Mouse (Mus musculus) T-helper 1 cell (primary cell): ENCODE measurements around the gene Scml4.

ENCODE experiments used
- in situ Hi-C: fragments of 300-600 bp; cut with MboI, MseI; formaldehyde crosslinking; loops from one replicate; pipeline ENCODE4 v1.15.1; 2025; ENCODE audit warnings: high pct_unique_total_duplicates

Gene Scml4

DNA sequence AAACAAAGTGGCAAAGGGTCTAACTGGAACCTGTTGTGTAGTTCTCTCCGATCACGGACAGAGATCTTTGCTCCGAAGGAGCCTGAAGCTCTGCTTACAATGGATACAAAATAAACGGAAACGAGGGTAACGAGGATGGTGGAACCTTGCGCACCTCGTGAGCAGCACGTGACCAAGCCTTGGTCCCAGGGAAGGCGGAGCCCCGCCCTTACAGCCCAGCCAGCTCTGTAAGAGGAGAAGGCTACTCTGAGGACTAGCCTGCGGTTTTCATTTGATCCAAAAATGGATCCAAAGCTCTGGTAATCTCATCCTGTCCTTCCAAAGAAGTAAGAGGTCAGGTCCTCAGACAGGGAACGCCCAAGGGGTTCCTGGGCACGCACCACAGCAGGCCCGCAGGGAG is 128.5 kb downstream of the Scml4 start:
- in situ Hi-C loops: no loop called here

DNA sequence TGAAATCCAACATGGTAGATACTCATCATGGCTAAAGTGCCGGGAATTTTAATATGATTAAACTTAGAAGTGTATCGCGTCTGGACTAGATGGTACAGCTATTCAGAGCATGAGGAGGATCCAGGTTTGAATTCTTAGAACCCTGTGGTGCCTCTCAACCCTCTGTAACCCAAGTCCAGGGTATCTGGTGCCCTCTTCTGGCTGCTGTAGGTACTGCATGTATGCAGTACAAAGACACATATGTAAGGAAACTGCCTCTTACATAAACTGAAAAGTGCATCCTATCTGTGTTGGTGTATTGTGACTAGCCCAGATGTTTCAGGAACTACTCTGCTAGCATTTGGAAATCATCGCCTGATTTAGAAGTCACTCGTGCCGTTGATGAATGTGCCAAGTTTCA is 129.7 kb downstream of the Scml4 start:
- in situ Hi-C loops: no loop called here

DNA sequence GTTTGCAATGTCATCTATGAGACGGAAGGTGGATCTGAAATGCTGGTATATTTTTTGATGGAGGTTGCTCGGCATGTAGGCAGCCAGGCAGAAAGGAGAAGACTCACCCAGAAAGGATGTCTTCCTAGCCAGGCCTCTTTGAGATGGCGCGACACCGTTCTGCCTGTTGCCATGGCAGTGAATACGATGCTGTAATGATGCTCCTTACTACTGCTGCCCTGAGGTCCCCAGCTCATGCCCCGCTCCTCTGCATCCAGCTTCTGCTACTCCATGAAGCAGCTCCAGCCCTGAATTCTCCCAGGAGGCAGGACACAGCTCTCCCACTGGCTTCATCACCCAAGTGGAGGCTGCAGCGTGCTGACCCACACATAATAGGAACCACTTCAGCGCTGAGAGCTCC is 130.8 kb downstream of the Scml4 start:
- in situ Hi-C loops: no loop called here

DNA sequence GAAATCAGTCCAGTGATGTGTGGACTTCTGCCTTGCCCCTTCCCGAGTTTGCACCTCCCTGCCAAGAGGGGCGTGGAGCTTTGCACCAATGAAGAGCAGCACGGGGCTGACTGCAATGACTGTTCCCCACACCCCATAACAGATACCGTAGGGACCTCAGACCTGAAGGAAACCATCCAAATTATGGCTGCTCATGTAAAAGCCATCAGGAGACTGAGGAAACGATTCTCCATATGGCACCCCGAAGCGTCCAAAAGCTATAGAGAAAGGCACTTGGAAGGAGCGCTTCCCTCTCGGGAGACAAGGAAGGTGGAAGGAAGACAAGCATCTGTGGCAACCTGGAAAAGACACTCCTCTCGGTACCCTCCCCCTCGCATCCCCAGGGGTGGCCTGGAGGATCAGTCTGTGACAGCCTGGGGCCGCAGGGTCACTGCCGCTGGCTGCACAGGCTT is 134.2 kb downstream of the Scml4 start:
- in situ Hi-C loops: no loop called here

DNA sequence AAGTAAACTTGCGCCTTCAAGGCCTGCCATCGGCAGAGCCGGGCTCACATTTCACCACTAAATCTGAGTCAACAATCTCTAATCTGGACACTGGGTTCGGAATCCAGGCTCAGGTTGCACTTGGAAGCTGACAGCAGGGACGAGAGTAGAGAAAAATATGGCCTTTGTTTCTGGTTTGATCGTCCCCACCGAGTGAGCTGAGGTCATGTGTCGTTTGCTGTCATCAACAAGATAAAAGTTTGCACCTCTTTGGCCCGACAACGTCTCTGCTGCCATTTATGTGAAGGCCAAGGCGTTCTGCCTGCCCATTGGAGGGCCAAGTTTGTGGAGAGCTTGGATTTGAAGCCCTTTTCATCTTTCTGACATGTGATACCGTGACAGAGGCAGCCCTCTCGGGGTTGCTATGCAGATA is 135.3 kb downstream of the Scml4 start:
- in situ Hi-C loops: no loop called here

DNA sequence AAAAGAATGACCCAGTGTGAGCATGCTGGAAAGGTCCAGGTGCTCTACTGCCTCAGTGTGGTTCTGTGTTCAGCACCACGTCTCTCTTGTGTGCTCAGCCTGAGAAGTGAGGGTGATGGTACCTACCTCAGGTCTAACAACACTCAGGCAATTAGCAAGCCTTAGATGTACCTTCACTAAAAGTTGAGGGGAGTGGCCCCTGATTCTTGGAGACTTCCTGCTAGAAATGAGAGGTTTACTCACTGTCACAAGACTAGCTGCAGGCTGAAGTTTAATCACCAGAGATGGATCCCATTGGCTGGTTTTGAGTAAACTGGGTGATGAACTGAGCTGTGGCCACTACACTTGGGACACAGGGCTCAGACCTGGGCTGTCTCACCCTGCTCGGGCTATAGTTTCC is 137.1 kb downstream of the Scml4 start:
- in situ Hi-C loops: no loop called here

DNA sequence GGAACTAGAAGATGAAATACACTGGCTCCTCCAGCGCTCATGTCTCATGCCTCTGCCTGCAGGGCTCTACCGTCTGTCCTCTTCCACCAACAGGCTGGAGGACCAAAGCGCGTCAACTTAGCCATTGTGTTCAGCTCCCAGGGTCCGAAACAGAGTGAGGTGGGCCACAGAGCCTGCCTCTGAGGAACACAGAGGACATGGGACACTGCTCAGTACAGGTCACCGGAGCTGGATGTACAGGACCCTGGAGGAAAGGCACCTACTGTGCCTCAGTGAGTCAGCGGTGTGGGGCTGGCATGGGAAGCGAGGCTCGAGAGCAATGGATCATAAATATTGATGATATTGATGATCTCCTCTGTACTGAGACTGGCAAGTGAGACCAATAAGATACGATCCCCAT is 139.2 kb downstream of the Scml4 start:
- in situ Hi-C loops: no loop called here

DNA sequence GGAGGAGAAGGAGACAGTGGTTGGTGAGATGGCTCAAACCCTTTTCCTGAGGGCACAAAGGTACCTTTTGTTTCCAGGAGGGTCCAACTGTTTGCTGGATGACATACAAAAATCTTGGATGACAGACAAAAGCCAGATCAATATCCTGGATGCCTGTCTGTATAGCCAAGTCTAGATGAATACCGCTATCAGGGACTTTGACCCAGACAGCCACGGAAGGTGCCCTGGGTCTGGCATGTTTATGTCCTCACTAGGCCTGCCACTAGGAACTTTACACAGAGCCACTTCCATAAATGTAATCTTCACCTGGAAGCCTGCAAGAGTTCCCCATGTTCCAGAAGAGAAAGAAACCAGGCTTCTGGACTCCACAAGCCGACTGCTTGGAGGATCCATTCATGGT is 141.3 kb downstream of the Scml4 start:
- in situ Hi-C loops: no loop called here

DNA sequence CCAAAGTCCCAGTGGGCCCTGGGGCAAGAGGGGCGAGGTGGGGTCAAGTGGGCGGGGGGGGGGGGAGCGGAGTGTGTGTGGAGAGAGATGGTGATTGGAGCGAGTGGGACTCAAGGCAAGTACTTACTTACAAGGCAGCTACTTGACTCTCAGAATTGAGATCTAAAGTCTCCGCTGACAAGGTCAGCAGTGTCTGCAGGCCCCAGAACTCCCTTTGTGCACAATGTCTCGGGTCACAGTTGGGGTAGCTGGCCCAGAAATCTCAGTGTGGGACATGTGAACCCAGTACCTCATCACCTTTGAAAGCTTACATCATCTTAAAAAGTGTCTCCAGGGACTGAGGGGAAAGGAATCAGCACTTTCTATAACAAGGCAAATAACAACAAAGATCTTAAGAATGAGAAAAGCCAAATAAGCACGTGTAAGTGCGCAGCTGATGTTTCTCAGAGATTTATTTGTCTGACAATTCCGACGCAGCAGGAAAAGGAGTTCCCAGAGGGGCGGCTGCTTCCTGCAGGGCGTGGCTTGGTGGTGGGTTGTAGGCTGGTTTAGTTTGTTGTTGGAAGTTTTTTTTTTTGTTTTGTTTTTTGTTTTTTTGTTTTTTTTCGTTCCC is 142.0 kb downstream of the Scml4 start:
- in situ Hi-C loops: no loop called here

DNA sequence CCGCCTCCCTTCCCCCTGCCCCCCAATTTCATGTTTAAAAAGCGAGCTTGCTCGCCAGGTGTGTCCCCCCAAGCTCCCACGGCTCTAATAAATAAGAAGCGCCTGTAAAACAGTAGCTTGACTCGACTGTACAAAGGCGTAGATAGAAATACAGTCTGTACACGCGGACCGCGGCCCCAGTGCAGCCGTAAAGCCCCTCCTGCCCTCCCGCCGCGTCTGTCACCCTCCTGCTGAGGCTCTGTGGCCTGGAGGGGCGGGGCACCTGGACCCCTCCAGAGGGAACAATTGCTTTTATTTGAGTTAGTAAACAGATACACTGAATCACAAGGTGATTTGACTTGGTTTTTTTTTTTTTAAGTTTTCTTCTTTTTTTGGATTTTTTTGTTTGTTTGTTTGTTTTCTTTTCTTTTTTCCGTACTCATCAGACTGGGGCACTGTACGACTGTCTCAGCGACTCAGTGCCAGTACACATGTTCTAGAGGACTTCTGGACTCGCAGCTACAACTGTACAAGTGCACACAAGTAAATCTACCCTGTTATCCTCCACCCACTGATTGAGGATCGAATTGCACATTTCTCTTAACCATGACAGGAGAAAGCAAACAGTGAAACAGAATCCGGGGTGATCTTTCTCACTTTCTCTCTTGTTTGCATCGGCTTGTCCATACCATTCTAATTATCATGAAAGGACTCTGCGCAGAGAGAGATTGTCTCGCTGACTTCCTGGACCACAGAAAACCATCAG is 142.7 kb downstream of the Scml4 start:
- in situ Hi-C loops: no loop called here

DNA sequence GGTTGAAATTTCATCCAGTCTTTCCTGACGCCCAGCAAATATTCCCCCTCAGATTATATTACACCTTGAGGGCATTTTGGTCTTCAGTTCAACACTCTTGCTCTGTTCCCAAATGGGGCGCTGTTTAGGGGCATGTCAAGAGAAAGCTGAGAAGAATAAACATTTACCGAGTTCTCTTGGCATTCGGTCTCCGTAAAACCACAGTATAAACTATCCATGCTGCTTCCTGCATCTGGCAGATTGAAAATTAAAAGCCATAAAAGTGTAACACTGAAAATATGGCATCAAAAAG is 143.2 kb downstream of the Scml4 start:
- in situ Hi-C loops: no loop called here

DNA sequence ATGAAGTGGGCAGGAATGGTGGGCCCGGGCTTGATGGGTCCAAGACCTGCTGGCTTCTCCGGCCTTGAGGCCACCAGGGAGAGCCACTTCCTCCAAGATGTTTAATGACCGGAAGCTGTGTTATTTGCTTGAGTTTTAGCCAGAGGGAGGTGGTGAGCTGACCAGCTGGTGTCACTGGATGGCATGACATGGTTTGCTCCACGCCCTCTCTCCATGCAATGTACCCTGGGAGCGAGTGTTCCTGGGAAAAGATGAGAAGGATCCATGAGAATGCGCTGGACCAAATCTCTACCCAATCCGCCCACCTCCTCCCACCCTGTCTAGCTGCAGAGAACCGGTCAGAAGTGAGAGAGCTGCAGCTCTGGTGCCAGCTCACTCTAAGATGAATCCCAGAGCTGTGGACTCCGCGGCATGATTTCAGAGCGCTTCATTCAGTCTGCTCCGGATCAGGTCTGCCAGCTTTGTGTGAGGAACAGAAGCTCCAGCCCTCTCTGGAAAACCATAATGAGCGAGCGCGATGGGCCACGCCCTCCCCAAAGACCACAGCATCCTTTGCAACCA is 144.1 kb downstream of the Scml4 start:
- in situ Hi-C loops: no loop called here

DNA sequence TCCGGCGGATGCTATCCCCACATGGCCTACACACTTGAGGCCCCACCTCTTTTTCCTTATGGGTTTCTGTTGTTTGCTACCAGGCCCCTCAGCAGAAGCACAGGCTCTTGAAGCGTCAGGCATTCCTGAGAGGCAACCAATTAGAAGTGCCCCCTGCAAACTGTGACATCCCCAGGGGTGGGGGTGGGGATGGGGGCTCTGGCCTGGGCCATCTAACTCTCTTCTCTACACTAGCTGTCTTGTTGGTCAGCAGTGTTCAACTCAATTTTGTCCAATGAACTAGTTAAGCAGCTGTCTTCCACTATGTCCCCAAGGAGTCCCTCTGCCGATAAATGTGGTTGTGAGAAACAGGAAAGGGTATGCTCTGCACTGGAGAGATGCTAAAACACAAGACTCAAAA is 144.9 kb downstream of the Scml4 start:
- in situ Hi-C loops: no loop called here

DNA sequence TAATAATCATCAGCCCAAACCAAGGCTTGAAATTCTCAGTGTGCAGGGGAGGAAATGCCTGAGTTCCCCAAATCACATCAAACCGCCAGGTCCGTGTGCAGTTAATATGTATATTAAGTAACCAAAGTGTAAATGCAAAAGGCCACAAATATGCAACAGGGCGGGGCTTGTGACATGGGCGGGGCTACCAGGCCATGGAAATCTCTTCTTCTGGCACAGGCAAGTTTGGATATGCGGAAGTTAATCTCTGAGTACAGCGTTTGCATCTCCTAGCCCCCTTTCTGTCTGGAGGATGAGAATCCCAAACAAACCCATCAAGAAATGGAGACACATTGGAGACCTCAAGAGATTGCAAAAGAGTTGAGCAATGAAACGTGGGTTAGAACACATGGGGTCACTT is 145.5 kb downstream of the Scml4 start:
- in situ Hi-C loops: no loop called here

DNA sequence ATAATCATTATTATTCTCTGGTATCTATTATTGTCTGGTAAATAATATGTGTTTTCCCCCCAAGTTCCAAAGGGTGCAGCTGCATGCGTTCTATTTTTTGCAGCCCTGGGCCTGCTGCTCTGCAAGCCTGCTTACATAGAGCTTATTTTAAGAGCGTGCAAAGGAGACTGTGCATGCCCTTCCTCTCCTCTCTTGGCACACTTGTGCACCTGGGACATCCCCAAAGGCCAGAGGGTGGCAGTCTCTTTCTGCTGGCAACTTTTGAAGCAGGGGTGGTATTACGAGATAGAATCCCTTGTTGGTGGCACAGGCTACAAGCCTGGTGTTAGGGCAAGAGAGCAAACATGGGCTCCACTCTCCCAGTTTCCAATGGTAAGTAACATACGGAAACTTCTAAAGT is 146.4 kb downstream of the Scml4 start:
- in situ Hi-C loops: no loop called here

DNA sequence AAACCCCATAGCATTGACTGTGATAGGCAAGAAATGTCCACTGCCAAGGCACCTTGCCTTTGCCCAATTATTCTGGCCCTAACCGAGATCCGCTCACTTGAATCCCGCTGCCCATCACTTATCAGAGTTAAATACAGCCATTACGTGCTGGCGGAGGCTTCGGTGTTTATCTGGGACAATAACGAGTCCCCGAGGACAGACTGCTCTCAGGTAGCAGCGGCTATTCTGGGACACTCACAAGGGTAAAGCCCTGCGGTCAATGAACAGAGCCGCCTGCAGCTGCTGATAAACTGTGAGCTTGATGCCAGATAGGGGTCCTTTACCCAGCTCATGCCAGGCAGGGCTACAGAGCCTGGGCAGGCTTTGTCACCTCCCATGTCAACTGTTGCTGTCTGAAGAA is 147.9 kb downstream of the Scml4 start:
- in situ Hi-C loops: no loop called here
